ENCODE assay signal across 25 mouse cellular contexts in genomic region chr2:158127245-158127644, GRCm38 (mm10). TPM values are rescaled to one million over a fixed set of nuclear protein-coding genes. Genes with fewer than 3 reads are reported as not detected.
DNase-seq lines count a peak whose midpoint lies in the region; ATAC-seq and TF ChIP-seq lines count a peak whose summit lies in the region.
"Had no signal": no experiment of that assay in that cellular context is flagged by ENCODE, and none has a peak within 500 bp of the region (broad histone marks: within the 10 kb centered on the region; RNA-seq: fewer than 3 reads in every experiment).

No protein-coding gene starts in this region.

- peaks cover 89% of the 10 kb centered on the region for H3K36me3 ChIP-seq in heart, embryonic 10.5 days
- H3K36me3 ChIP-seq in kidney, adult 2 months (ENCODE audit: control insufficient read depth, insufficient read depth, low read length), result no peaks in the 10 kb centered on the region; the same call in 1 of the 2 replicates
- peaks cover 48% of the 10 kb centered on the region for H3K36me3 ChIP-seq in heart, embryonic 15.5 days
- peaks cover 53% of the 10 kb centered on the region for H3K36me3 ChIP-seq in heart, embryonic 16.5 days (ENCODE audit: control insufficient read depth, insufficient read depth)
- H3K36me3 ChIP-seq: hindbrain, embryonic 13.5 days; limb, embryonic 13.5 days; midbrain, embryonic 13.5 days had no signal

- no peaks in the 10 kb centered on the region for H3K27me3 ChIP-seq in heart, embryonic 10.5 days (ENCODE audit: insufficient read depth, poor library complexity, severe bottlenecking)
- no peaks in the 10 kb centered on the region for H3K27me3 ChIP-seq in kidney, adult 2 months (replicated peaks; ENCODE audit: control insufficient read depth, insufficient read depth, low read length)
- no peaks in the 10 kb centered on the region for H3K27me3 ChIP-seq in heart, embryonic 15.5 days
- no peaks in the 10 kb centered on the region for H3K27me3 ChIP-seq in heart, embryonic 16.5 days (ENCODE audit: control insufficient read depth, insufficient read depth, low read length)
- H3K27me3 ChIP-seq: hindbrain, embryonic 13.5 days; limb, embryonic 13.5 days; midbrain, embryonic 13.5 days had no signal

- no peak overlapping the region for H3K4me2 ChIP-seq in heart, embryonic 15.5 days
- H3K4me2 ChIP-seq in heart, embryonic 16.5 days (ENCODE audit: low read depth, low read length), result no peak overlapping the region
- H3K4me2 ChIP-seq: hindbrain, embryonic 13.5 days; limb, embryonic 13.5 days; liver, embryonic 11.5 days; midbrain, embryonic 13.5 days had no signal

- H3K9ac ChIP-seq in heart, embryonic 15.5 days, result no peak overlapping the region
- peak overlapping the region; percentile 43; the same call in 1 of the 2 replicates for H3K9ac ChIP-seq in heart, embryonic 16.5 days (ENCODE audit: low read length)
- H3K9ac ChIP-seq: hindbrain, embryonic 13.5 days; limb, embryonic 13.5 days; midbrain, embryonic 13.5 days had no signal

- no peak for ATAC-seq in heart, embryonic 15.5 days (replicated peaks; ENCODE audit: insufficient number of reproducible peaks, insufficient read depth, low FRiP score, low read depth)
- no peak for ATAC-seq in heart, embryonic 16.5 days (replicated peaks; ENCODE audit: extremely low read depth, insufficient read depth, low FRiP score)
- ATAC-seq: forebrain, embryonic 16.5 days; intestine, embryonic 16.5 days; midbrain, embryonic 13.5 days had no signal

- no peak for TF ChIP-seq POLR2A in kidney, adult 2 months (IDR thresholded peaks at IDR 0.05; ENCODE audit: low read depth, low read length)

- no peak for DNase-seq in heart, embryonic 10.5 days (ENCODE audit: low spot score)
- DNase-seq in heart, postnatal 36 days, result no peak
- DNase-seq in kidney, adult 2 months, result peak; percentile 48
- no peak for DNase-seq in kidney, postnatal 10 days
- no peak for DNase-seq in layer of hippocampus, adult 11-12 months (ENCODE audit: low spot score)
- DNase-seq: adrenal gland, adult 2 months; adrenal gland, postnatal 36 days; B cell, adult 2 months; cerebellum, adult 2 months; cerebellum, postnatal 14 days; gastrocnemius, postnatal 10 days; kidney, postnatal 25 days; thymus, postnatal 4 days had no signal

- H3K9me3 ChIP-seq in heart, embryonic 10.5 days, result peaks cover 3% of the 10 kb centered on the region; the same call in 1 of the 2 replicates
- H3K9me3 ChIP-seq in heart, embryonic 15.5 days (replicated peaks), result no peaks in the 10 kb centered on the region
- H3K9me3 ChIP-seq in heart, embryonic 16.5 days (replicated peaks; ENCODE audit: control insufficient read depth, low read length), result no peaks in the 10 kb centered on the region
- H3K9me3 ChIP-seq: hindbrain, embryonic 13.5 days; limb, embryonic 13.5 days; midbrain, embryonic 13.5 days had no signal

- WGBS in heart, embryonic 10.5 days, result 80% methylated on average over 6 of the region's 6 CpGs
- WGBS in kidney, adult 2 months, result 85% methylated on average over 6 of the region's 6 CpGs
- 79% methylated on average over 6 of the region's 6 CpGs for WGBS in heart, embryonic 15.5 days
- WGBS in heart, embryonic 16.5 days, result 84% methylated on average over 6 of the region's 6 CpGs

- intact Hi-C loops in heart, postnatal 36 days (cut with DNase I), result no loop called here

- peak overlapping the region; percentile 87; the same call in 1 of the 2 replicates for H3K27ac ChIP-seq in heart, embryonic 10.5 days
- H3K27ac ChIP-seq in kidney, adult 2 months (ENCODE audit: insufficient read depth, low read depth, low read length), result no peak overlapping the region
- H3K27ac ChIP-seq in heart, embryonic 15.5 days, result peak overlapping the region; percentile 82
- H3K27ac ChIP-seq in heart, embryonic 16.5 days (ENCODE audit: low read length), result peak overlapping the region; percentile 88
- H3K27ac ChIP-seq: hindbrain, embryonic 13.5 days; layer of hippocampus, adult 2 months; left cerebral cortex, adult 2 months; limb, embryonic 13.5 days; macrophage; midbrain, embryonic 13.5 days had no signal

- H3K4me3 ChIP-seq in heart, embryonic 10.5 days, result no peak overlapping the region
- H3K4me3 ChIP-seq in kidney, adult 2 months (ENCODE audit: insufficient read depth, low read depth, low read length), result no peak overlapping the region
- no peak overlapping the region for H3K4me3 ChIP-seq in heart, embryonic 15.5 days
- H3K4me3 ChIP-seq in heart, embryonic 16.5 days (ENCODE audit: low read length), result no peak overlapping the region
- H3K4me3 ChIP-seq: erythroblast, embryonic 14.5 days; hindbrain, embryonic 13.5 days; layer of hippocampus, adult 2 months; left cerebral cortex, adult 2 months; limb, embryonic 13.5 days; midbrain, embryonic 13.5 days had no signal

- TF ChIP-seq CTCF in kidney, adult 2 months (conservative IDR thresholded peaks at IDR 0.05; ENCODE audit: insufficient read depth, insufficient read length, low read depth, low read length), result no peak

- H3K4me1 ChIP-seq in heart, embryonic 10.5 days, result peaks cover 64% of the 10 kb centered on the region
- peaks cover 40% of the 10 kb centered on the region for H3K4me1 ChIP-seq in kidney, adult 2 months (ENCODE audit: control insufficient read depth, insufficient read depth, low read length)
- peaks cover 70% of the 10 kb centered on the region for H3K4me1 ChIP-seq in heart, embryonic 15.5 days (replicated peaks)
- H3K4me1 ChIP-seq in heart, embryonic 16.5 days (ENCODE audit: control insufficient read depth, insufficient read depth, low read length), result peaks cover 62% of the 10 kb centered on the region

RNA-seq across cellular contexts. Expression of gene Tgm2, which starts 19.0 kb away (rescaled TPM):
- 134 and 256 TPM in 2 replicates for polyA plus RNA-seq in heart, embryonic 10.5 days (2016; fragmentation: Nextera tagmentation; extraction: Ambion mirVana)
- total RNA-seq in heart, postnatal 36 days (2021), result 100 to 1,000 TPM; 237 to 310 TPM
- polyA plus RNA-seq in kidney, adult 2 months (2012; rRNA removed), result 217 and 221 TPM in 2 replicates
- polyA plus RNA-seq in heart, embryonic 15.5 days (2015; fragmentation: Nextera tagmentation; extraction: Ambion mirVana), result 208 and 228 TPM in 2 replicates
- polyA plus RNA-seq in heart, embryonic 16.5 days (2015; fragmentation: Nextera tagmentation; extraction: Ambion mirVana), result 226 and 256 TPM in 2 replicates
